Mouse (Mus musculus) cerebellum, adult 8-10 months (tissue): ENCODE results near the gene Otud1.
A peak's percentile ranks its signal among the peaks of the same experiment; 100 is the strongest.

Experiments used
- DNase-seq: peaks from one replicate; pipeline ENCODE4 v3.0.0; 2022

The Otud1 gene

DNA sequence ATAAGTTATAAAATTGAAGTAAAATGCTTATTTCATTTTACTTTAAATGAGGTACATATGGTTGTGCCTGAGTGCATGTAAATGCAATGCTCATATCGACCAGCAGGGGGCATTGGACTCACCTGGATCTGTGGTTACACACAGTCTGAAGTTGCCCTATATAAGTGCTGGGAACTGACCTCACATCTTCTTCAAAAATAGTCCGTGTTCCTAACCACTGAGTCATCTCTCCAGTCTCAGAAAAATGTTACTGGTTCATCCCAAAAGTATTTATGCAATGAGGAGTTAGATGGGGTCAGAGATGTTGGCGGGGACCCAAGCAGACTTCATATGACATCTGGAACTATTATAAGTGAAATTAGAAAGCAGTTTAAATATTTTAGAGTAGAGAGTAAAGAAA is 25.4 kb downstream of the Otud1 start:
- no peak for DNase-seq

DNA sequence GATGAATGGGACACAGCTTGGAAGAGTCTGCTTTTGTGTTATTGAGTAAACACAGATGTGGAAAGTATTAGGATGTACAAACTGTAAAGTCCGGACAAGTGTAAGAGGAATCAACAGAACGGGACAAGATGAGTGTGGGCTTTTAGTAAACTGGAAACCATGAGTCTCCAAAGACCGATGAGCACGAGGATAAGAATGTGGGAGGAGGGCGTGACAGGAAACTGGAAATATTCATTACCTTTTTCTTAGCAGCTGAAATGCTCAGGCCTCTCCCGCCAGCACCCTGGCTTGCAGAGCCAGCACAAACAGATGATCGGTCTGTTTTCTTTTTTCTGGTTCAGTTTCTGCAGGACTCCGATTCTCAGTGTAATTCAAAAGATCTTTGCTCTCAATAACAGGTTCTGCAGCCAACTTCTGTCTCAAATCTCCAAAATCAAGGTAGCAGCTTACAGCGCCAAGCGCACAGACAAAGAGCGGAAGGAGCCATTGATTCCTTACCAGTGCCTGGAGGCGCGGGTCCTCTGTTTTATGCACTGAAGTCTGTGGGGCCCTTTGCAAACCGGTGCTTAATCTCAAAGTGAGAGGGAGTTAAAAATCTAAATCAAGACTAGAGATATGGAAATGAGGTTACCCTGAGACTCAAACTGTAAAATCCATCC is 28.1 kb downstream of the Otud1 start:
- DNase-seq: no peak

DNA sequence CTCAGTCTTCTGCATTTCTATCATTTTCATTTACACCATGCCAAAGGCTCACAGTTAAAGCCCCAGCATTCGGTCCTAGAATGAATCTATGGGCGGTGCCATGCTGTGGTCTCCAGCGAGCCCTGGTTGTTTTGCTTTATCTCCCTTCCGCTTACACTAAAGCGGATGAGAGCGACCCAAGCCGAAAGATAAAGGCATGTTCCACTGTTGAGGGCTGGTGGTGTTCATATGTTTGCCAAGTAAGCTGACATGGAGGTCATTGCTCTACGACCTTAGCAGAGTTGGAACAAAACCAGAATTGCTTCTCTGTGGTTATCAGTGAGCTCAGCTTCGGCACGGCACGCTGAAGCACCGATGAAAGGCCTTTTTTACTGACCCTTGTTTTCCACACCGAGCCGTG is 32.5 kb downstream of the Otud1 start:
- no peak for DNase-seq

DNA sequence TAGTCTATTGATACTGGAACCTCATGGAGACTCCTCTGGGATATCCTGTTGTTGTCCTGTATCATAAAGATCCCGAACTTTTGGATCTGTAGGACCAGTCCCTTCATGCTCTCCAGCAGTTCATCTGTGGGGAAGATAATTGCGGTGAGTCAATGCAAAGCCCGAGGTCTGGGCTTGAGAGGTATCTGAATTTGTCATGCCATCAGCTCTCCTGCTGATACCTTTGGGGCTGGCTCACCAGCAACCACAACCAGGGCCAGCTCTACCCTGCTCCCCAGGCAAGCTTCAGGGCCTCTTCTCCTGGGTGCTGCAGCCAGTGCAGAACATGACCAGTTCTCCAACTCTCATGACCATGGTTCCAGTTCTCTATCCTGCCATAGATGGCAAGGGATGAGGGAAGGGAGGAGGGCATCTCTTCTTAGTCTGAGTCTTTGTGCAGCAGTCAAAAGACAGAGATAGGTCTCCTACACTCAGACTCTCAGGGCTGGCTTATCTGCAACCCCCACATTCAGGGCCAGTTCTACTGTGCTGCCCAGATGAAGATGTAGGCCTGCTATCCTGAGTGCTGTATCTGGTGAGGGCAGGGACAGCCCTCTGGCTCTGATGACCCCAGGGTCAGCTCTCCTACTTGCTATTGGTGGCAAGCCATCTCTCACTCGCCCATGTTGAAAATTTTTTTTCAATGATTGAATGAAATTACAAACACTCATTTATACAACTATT is 42.2 kb downstream of the Otud1 start:
- DNase-seq: no peak

DNA sequence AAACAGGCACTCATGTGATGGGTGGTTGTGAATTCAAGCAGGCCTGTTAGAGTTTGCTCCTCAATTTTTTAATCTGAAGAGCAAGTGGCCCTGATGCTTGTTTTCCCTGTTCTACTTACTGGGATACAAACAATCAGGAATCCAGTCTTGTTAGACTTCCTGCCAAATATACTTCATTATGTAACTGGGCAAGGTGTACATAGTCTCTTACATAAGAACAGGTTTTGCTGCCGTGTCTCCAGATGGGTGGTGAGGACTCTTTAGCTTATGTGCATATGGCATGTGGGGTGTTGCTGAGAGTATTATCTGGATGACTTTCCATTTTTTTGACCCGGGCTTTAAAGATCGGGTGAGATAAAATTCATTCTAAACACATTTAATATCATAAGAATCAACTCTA is 43.8 kb downstream of the Otud1 start:
- peak; percentile 20 for DNase-seq

DNA sequence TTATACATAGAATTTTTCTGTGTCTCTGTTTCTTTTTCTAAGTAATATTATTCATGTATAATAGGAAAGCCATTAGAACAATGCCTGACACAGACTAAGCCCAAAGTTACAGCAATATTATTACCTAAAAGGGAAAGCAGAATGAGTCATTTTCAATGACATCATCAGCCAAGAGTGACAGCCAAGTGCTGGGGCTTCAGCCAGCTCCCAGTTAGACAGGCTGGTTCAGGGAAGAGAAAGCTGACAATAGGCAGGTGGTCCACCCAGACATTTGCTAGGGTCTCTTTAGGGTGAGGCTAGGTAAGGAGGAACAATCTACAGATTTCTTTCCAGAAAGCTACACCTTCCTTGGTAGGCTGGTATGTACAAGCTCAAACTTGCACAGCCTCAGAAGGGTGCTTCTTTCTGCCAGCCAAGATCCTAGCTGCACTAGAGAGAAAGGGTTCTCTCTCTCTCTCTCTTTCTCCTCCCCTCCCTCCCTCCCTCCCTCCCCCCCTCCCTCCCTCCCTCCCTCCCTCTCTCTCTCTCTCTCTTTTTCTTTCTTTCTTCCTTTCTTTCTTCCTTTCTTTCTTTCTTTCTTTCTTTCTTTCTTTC is 45.6 kb downstream of the Otud1 start:
- peak; percentile 46 for DNase-seq

DNA sequence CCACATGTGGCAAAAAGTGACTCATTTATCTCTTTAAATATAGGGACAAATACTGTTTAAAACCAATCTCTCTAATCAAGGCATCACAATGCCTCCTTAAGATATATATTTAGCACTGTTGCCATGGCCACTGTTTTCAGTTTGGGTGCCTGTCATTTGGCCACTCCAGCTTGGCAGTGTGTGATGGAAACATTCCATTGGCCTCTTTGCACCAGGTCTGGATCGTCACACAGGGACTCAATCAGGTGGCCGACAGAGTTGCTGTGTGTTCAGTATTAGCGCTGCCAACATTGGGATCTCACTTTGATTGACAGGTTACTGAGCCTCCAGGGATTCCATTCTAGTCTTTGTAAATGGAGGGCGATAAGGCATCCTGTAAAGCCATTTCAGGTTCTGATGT is 46.1 kb downstream of the Otud1 start:
- DNase-seq: peak; percentile 18

DNA sequence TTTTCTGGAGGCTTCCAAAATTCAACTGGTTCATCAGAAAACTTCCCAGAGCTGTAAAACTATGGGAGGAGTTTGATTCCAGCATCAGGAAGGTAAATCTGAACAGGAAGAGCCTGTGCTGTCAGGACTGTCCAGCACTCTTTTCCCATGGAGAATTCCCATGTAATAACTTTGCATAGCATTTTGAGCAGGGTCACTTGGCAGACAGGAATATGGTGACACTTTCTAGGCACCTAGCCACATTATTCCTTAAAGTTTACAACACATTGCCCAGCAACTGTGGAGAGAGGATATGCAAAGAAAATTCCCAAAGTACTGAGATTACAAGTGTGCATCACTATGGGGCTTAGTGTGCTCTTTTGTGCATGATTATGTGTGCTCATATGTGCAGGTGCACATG is 46.7 kb downstream of the Otud1 start:
- no peak for DNase-seq

DNA sequence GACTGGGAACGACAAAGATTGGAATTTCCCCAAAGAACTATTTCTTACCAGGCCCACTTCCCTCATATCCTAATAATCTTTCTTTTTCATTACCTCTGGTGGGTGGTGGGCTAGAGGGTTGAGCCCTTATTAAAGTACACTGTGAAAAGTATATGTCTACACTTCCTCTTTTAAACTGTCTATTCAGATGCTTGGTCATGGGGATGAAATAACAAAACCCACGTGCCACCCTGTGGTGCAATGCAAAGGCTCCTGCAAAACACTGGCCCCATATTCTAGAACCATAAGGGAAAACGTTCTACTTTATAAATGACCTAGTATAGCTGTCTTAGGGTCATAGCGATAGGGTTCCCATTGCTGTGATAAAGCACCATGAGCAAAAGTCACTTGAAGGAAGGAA is 49.3 kb downstream of the Otud1 start:
- DNase-seq: no peak
